Mouse (Mus musculus) lung, adult 2 months (tissue): Measurements from ENCODE around the gene Slc30a6. TPM values are rescaled to one million over a fixed set of nuclear protein-coding genes. Genes with fewer than 3 reads are reported as not detected.

ENCODE experiments used
- DNase-seq: peaks from one replicate; pipeline ENCODE4 v3.0.0; 2022
- H3K4me1 ChIP-seq: fragments of 200-500 bp; 2 replicates; pipeline ENCODE4 v1.6.1; 2011; ENCODE audit warnings: low read length; ENCODE audit not compliant: control insufficient read depth, insufficient read depth
- H3K4me3 ChIP-seq: fragments of 200-500 bp; replicated peaks from 2 replicates; pipeline ENCODE3; 2011; ENCODE audit warnings: low read depth, mild to moderate bottlenecking, control low read depth, low read length; ENCODE audit errors: extremely low read depth
- CTCF ChIP-seq: fragments of 200-500 bp; IDR thresholded peaks from 2 replicates; pipeline ENCODE4 v1.5.1; 2011; ENCODE audit warnings: mild to moderate bottlenecking, low read length, control low read depth; ENCODE audit not compliant: insufficient read depth
- POLR2A ChIP-seq: fragments of 200-500 bp; IDR thresholded peaks from 2 replicates; pipeline ENCODE4 v1.6.1; 2011; ENCODE audit warnings: low read depth, mild to moderate bottlenecking, control low read depth, low read length, borderline replicate concordance; ENCODE audit errors: extremely low read depth
- WGBS: fragments of 180-500 bp; shearing (Covaris S2); methylation state at CpG from one replicate; pipeline ENCODE4 v1.1.7; 2018; 5-methylcytosine and 5-hydroxymethylcytosine counted together
- polyA plus RNA-seq: library from polyadenylated mRNA; depleted of rRNA; stranded (reverse); fragments of >200 nt; gene quantifications from 2 replicates; pipeline ENCODE4 v1.2.3, GENCODE M21; 2012

Slc30a6 gene
- polyA plus RNA-seq, 1 experiment, result 20.5 TPM

- no peak for DNase-seq
- H3K4me1 ChIP-seq, result no peaks in the 10 kb centered on the region
- 84% methylated on average over 8 of the region's 8 CpGs for WGBS
- TF ChIP-seq POLR2A, result no peak
- no peak for TF ChIP-seq CTCF
- H3K4me3 ChIP-seq, result no peak overlapping the region
Measured at GRCm38 (mm10) chr17:74406487-74406886, 11.1 kb downstream of the Slc30a6 start.

DNA sequence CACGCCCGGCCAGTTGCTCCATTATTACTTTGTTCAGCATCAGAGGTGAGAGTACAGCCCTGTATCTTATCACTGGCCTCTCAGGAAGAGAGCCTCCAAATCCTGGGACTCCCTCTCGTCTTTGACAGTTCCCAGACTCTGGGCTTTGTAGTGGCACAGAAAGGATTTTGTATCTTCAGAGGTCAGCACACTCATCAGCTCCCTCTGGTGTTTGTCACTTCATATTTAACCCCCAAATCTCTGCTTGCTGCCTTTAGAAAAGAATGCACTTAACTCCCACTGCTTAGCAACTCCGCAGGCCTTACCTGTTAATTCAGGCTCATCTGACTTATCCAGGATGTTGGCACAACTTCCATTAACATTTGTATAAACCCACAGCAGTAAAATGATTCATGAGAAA lies 14.3 kb downstream of the Slc30a6 start:
- TF ChIP-seq CTCF, result no peak
- TF ChIP-seq POLR2A, result no peak
- H3K4me1 ChIP-seq, result no peaks in the 10 kb centered on the region
- no peak overlapping the region for H3K4me3 ChIP-seq
- DNase-seq, result no peak
- WGBS, result 67% methylated on average over 4 of the region's 4 CpGs

DNA sequence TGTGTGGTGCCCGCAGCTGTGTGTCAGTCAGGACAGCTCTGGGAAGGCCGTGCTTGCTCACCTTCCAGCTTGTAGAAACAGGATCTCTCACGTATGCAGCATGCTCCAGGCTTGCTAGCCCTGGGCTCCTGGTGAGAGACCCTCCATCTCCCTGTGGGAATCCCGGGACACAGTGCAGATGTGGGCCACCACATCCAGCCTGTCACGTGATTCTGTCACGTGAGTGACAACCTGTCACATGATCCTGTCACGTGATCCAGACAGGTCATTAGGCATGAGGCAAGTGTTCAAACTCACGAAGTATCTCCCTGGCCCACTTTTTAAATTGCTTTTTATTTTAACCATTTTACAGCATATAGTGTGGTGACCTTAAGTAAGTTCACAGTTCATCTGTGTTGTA lies 17.9 kb downstream of the Slc30a6 start:
- 86% methylated on average over 8 of the region's 8 CpGs for WGBS
- no peak for DNase-seq
- Histone ChIP-seq H3K4me3 (no peak overlapping the region), H3K4me1 (no peaks in the 10 kb centered on the region)
- TF ChIP-seq POLR2A, result no peak
- no peak for TF ChIP-seq CTCF

GRCm38 (mm10) chr17:74414671-74415070 lies 19.3 kb downstream of the Slc30a6 start:
- no peak for TF ChIP-seq POLR2A
- no peak for TF ChIP-seq CTCF
- DNase-seq, result no peak
- Histone ChIP-seq H3K4me3 (no peak overlapping the region), H3K4me1 (no peaks in the 10 kb centered on the region)
- 54% methylated on average over 1 of the region's 1 CpGs for WGBS

DNA sequence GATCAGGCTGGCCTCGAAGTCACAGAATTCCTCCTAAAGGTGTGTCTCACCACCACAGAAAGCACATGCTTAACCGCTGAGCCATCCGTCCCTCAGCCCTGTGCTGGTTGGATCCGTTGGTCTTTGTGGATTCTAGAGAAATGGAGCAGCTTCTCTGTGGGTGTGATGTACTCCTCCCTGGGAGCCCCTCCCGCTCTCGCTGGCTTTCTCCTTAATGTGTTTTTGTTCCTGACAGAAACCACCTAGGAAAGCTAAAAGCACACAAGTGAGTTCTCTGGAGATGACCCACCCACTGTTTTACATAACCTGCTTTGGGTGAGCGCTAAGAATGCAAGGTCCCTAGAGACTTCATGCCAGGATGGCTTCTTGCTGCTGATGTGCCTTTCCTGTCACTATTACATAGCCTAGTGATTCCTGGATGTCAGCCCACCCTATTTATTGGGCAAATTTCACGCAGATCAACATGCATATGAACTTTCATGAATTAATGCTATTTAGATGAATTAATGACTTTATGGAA lies 21.5 kb downstream of the Slc30a6 start:
- DNase-seq, result no peak
- WGBS, result 89% methylated on average over 8 of the region's 8 CpGs
- no peak for TF ChIP-seq POLR2A
- no peak for TF ChIP-seq CTCF
- Histone ChIP-seq H3K4me3 (no peak overlapping the region), H3K4me1 (no peaks in the 10 kb centered on the region)

DNA sequence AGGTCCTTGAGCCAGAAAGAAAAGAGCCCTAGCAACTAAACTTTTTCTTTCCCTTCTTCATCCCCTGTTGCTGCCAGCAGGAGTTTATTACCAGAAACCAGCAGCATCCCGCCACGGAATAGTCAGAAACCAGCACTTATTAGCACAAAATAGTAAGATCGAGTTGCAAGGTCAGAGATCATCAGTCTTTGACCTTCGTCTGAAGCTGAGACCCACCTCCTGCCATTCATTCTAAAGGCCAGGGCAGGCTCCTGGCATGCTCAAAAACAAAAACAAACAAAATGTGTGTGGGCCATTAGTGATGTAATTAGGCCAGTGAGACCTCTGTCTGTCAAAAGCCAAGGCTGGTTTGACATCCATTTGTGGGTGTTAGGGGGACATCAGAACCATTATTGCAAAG lies 22.8 kb downstream of the Slc30a6 start:
- TF ChIP-seq POLR2A, result no peak
- no peak for TF ChIP-seq CTCF
- Histone ChIP-seq H3K4me3 (no peak overlapping the region), H3K4me1 (no peaks in the 10 kb centered on the region)
- no peak for DNase-seq
- 59% methylated on average over 4 of the region's 4 CpGs for WGBS

DNA sequence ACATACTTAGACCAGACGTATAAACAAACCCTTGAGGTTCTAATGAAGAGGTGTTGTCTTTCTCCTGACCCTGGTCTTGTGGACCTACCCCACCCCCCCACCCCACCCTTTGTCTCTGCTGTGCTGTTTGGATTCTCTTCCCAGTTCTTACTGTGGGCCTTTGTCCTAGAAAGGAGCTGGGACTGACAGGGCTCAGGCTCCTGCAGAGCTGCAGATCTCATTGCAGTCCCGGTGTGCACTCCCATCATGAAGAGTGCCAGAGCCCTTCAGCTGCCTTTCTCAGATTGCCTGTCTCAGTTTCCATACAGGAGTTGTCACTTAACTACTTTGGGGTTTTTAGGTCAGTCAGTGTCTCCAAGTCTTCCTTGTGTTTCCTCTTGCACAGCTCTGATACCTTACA lies 25.2 kb downstream of the Slc30a6 start:
- TF ChIP-seq CTCF (no peak), POLR2A (no peak)
- Histone ChIP-seq H3K4me3 (no peak overlapping the region), H3K4me1 (no peaks in the 10 kb centered on the region)
- DNase-seq, result no peak
- WGBS, result 81% methylated on average over 2 of the region's 2 CpGs

GRCm38 (mm10) chr17:74424401-74425005 lies 29.1 kb downstream of the Slc30a6 start:
- Histone ChIP-seq H3K4me1 (no peaks in the 10 kb centered on the region), H3K4me3 (no peak overlapping the region)
- DNase-seq, result no peak
- TF ChIP-seq CTCF, result no peak
- 87% methylated on average over 12 of the region's 12 CpGs for WGBS

DNA sequence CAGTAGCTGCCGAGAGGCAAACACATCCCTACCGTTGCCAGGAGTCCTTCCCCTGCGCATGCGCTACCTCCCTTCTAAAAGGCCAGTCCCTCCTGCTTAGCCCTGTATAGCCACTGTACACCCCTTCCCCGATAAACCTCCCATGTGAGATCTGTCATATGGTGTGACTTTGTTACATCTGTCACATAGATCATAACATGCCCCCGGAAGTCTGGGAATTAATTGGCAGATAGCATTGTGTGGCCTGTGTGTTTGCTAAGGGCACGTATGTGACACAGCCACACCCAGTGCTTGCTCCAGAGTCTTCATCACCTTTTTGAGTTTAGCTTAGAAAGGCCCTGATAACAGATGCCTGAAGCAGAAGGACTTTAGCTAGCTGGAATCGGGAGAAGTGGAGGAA lies 34.7 kb downstream of the Slc30a6 start:
- no peak overlapping the region for H3K4me3 ChIP-seq
- 66% methylated on average over 8 of the region's 8 CpGs for WGBS
- DNase-seq, result no peak
- no peaks in the 10 kb centered on the region for H3K4me1 ChIP-seq
- TF ChIP-seq CTCF, result no peak
- no peak for TF ChIP-seq POLR2A

DNA sequence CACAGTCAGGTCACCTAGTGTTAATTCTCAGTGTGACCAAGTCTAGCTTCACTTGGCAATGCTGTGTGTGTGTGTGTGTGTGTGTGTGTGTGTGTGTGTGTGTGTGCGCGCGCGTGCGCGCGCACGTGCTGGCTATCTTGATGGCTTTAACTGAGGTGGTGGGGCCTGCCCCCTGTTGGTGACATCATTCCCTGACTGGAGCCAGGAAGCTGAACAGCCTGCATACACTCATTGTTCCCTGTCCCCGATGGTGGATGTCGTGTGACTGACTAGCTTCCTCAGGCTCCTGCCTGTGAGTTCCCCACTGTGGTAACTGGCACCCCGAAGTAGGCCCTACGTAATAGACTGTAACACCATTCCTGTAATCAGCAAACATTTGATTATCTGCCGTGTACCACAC lies 36.1 kb downstream of the Slc30a6 start:
- TF ChIP-seq POLR2A (no peak), CTCF (no peak)
- WGBS, result 73% methylated on average over 13 of the region's 13 CpGs
- DNase-seq, result no peak
- H3K4me3 ChIP-seq, result no peak overlapping the region
- H3K4me1 ChIP-seq, result no peaks in the 10 kb centered on the region

DNA sequence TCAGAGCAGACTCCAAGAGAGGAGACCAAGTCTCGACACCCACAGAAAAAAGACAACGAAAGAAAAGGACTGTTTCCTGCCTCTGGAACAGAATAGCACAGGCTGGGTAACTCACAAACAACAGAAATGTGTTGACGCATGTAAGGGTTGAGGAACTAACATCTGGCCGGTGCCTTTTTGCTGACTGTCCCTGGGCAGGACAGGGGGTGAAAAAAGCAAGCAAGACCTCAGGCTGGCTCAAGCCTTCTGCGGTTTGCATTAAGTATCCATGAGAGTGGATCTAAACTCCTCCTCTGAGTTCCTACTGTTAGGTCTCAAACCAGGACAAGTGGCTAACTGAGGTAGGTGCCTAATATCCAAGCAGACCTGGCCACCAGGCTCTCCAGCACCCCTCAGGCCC lies 37.2 kb downstream of the Slc30a6 start:
- DNase-seq, result no peak
- 74% methylated on average over 5 of the region's 5 CpGs for WGBS
- Histone ChIP-seq H3K4me1 (no peaks in the 10 kb centered on the region), H3K4me3 (no peak overlapping the region)
- no peak for TF ChIP-seq CTCF
- no peak for TF ChIP-seq POLR2A
